Mouse (Mus musculus) cerebellum, postnatal 25 days (tissue): ENCODE measurements around the gene Rho.

Experiments used
- DNase-seq, 2 experiments: peaks; one replicate each; pipeline ENCODE4 v3.0.0; 2021; ENCODE audit warnings: mixed read lengths in 2 of 2

The Rho gene

GRCm38 (mm10) chr6:115956922-115957601 is 25.5 kb downstream of the Rho start:
- DNase-seq, result peak; percentile 83 to 88

GRCm38 (mm10) chr6:115957681-115958080 is 26.1 kb downstream of the Rho start:
- DNase-seq, result no peak

DNA sequence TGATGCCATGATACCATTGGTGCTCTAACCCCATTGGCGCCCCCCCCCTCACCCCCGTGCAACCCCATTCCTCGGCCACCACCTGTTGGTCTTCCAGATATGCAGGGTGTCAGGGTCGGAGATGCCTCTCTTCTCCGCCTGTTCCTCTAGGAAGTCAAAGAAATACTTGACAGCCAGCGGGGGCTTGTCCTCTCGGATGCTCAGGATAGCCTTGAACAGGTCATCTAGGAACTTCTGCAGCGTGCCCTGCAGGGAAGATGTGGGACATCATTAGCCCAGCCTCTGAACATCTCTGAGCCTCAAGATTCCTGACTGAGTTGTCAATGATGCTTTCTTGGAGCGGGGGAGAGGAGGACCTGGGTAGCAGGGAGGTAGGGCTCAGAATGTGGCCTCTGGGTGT is 26.9 kb downstream of the Rho start:
- DNase-seq, result peak; percentile 24 to 40

- peak; percentile 70 to 80 for DNase-seq
Measured at GRCm38 (mm10) chr6:115959151-115959691, 27.7 kb downstream of the Rho start.

DNA sequence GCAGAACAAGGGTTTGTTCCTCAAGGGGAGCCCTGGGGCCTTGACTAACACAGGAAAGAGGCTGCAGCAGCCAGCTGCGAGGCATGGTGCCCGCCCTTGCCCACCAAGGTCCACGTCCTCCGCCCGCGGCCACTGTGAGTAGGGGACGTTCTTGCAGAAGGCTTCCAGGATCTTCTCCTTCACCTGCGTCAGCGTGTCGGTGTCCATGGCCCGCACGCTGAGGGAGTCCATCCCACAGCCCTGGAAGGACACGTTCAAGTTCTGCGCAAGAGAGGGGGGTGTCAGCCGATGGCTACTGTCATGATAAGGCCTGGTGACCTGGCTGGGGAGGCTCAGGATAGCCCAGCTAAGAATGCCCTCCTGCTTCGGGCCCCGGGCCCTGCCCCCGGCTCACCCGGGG is 28.8 kb downstream of the Rho start:
- no peak for DNase-seq

DNA sequence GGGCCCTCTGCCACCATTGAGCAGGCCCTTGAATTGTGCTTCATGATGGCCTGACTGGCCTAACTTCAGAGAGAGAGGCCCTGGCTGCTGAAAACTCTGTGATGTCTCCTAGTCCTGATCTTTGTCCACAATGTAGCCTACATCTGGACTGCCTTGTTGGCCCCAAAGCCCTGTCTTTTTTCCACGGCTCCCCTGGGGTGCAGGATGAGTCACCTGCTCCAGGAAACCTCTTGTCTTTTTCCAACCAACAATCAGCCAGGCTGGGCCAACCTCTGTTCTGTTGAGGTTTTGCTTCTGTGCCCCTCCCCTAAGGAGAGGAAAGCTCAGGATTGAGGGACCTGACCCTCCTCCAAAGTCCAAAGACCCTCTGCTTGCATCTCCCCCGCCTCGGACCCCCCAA is 30.2 kb downstream of the Rho start:
- DNase-seq, result peak in 1 of 2 experiments; percentile 47

- DNase-seq, result no peak
Measured at GRCm38 (mm10) chr6:115962439-115963085, 31.0 kb downstream of the Rho start.

GRCm38 (mm10) chr6:115963656-115964055 is 32.1 kb downstream of the Rho start:
- no peak for DNase-seq

- DNase-seq, result peak in 1 of 2 experiments; percentile 18
Measured at GRCm38 (mm10) chr6:115966227-115966966, 34.8 kb downstream of the Rho start.

DNA sequence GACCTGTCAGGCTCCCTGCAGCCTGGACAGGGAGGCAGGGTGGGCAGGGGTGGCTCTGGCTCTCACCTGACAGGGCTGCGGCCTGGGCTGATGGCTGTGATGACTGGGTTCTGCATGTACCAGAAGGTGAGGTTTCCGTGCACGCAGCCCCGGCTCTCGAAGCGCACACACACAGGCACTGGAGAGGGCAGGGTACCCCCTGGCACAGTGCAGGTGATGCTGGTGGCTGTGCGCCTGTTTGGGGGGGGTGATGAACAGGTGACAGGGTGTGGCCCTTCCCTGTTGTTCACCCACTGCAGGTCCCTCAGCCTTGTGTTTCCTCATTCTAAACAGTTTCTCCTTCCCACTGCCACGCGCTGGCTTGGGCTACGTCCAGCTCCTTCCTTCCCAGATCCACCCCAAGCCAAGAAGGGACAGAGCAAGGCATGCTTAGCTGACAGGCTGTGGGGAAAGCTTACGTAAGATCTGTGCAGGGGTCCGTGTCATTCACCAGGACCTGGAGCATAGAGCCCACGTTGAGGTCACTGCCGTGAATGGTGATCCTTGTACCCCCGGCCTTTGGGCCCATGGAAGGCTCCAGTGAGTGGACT is 35.8 kb downstream of the Rho start:
- peak; percentile 61 to 71 for DNase-seq

DNA sequence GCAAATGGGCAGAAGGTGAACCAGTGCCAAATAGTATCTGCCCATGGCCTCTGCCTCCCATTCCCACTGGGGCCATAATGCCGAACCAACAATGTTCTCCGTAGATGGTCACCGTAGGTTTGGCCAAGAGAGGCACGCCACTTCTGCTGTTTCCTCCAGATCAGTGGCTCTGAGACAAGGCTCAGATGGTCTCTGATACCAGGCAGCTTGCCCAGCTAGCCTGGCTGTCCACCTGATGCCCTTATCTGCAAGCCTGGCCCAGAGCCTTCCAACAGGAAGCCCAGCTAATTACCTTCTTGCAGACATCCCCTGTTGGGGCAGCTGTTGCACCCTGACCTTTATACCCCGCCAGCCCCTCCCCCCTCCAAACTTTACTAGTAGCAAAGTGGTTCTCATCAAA is 36.5 kb downstream of the Rho start:
- DNase-seq, result peak; percentile 78 to 85

GRCm38 (mm10) chr6:115968700-115969099 is 37.2 kb downstream of the Rho start:
- DNase-seq, result peak in 1 of 2 experiments; percentile 50

GRCm38 (mm10) chr6:115969103-115969502 is 37.6 kb downstream of the Rho start:
- peak in 1 of 2 experiments; percentile 50 for DNase-seq

- no peak for DNase-seq
Measured at GRCm38 (mm10) chr6:115969952-115970351, 38.4 kb downstream of the Rho start.

GRCm38 (mm10) chr6:115971273-115972060 is 39.9 kb downstream of the Rho start:
- peak in 1 of 2 experiments; percentile 31 for DNase-seq

DNA sequence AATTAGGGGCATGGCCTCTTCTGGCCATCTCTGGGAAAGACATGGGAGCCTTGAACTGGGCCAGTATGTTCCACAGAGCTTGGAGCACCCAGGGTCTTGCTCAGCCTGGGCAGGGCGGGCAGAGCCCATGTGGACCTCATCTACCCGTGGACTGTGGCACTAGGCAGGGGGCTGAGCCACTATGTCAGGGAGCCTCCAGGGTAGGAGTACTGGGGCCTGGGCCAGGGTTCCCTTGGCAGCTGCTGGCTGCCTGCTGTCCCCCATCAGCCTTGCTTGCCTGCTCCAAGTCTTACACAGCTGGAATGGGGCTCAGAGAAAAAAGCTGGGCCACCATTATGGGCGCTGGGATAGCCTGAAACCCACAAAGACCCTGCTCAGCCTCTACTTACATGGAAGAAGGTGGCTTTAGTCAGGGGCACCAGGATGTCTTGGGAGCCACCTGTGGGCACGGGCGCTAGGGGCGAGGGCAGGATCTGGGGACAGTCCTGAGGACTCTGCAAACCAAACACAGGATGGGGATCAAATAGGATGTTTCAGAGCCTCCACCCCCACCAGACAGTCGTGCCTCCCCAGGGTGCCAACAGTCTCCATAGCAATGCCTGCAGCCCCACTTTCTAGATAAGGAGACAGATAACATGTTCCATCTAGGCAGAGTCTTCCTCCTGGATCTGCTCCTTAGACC is 40.7 kb downstream of the Rho start:
- DNase-seq, result no peak

- no peak for DNase-seq
Measured at GRCm38 (mm10) chr6:115973139-115973875, 41.8 kb downstream of the Rho start.

DNA sequence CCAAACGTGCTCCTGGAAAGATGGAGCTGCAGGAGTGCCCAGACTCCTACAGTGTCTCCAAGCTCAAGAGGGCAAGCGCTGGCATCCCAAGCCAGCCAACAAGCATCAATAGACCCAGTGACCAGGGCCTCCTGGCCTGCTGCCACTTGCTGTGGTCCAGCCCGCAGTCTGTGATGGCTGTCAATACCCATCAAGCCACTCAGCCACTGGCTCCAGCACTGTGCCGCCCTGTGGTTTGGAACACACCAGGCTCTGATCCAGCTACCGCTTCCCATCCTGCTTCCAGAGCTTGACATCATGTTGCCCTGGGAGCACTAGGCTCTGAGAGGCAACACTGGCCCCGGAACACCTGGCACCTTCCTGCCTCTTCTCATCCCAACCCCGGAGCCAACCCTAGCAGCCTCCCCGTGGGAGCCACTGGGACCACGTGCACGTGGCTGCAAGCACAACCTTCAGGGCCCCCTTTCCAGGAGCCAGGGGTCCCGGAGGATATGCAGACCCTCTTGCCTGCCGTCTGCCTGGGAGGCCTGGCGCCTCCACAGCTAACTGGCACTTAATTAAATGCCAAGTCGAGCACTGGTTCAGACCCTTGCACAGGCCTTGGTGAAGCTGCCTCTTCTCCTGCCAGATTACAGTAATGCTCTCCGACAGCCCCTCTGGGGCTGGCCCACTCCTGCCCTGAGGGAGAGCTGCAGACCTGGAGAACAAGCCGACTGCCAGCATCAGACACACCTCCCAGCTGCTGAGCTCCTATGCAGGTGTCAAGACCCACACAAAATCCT is 42.5 kb downstream of the Rho start:
- DNase-seq, result peak; percentile 29 to 60

DNA sequence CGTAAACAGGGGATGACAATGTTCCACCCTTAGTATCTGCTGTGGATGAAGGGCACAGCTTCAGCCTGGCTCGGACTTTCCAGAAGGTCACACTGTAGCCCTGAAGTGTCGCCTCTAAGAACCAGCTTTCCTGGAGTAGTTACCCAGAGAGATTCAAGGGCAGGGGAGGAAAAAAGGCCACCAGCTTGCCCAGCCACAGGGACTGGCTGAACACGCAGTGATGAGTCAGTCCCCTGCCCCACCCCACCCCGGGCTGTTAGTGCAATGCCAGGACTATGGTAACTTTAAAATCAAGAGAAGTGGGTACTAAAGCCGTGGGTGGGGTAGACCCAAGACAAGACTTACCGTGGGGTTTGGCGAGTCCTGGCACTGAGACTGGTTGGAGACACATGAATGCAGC is 44.1 kb downstream of the Rho start:
- no peak for DNase-seq

DNA sequence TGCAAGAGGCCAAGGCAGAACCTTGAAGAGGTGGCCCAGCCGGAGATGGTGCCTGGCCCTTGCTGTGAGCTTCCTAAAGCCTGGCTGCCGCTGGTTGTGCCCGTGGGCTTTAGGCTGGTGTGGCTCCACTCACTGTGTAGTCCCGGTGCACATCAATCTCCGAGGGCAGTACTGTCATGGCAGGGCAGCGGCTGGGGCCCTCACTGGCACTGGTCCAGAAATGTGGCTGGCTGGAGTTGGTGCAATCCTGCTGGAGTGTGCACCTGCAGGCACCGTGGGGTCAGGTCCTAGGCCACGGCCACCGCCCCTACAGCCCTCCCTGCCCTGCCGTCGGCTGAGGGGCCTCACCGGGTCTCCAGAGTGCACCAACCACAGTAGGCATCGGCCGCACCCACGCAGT is 46.3 kb downstream of the Rho start:
- no peak for DNase-seq
